Mouse (Mus musculus) kidney, adult 9 months (tissue): ENCODE measurements around the gene Tlnrd1.
A peak's percentile ranks its signal among the peaks of the same experiment; 100 is the strongest.

ENCODE experiments used
- DNase-seq: peaks from one replicate; pipeline ENCODE4 v3.0.0; 2022

Gene Tlnrd1

DNA sequence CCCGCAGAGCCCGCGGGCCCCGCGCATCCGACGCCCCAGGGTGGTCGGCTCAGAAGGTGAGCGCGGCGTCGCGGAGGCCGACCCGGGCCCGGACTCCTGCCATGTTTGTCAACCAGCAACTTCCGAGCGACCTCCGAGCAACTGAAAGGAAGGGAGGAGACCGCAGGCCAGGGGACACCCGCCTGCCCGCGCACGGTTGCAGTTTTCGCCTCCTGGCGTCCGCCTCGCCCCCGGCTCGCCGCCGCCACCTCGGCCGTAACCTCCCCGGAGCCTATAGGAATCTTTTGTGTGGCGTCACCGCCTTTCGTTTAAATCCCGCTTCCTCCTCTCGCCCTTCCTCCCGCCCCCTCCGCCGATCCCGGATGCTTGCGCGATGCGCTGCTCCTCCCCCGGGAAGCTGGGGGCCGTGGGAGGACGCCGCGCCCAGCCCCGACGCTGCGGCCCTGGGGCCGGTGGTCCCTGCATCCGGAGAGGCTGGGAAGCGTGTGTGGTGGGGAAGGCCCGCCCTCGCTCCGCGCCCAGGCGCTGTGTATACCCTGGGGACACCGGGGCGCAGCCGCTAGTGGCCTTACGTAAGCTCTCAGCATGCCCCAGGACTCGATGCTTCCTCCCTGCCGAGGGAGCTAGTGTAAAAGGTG, at the start of gene Tlnrd1, which contains the start of gene Mesd:
Gene Tlnrd1 (minus strand): TSS at position 285 of the 638 bp plus-strand sequence.
Gene Mesd (plus strand): TSS at position 446 of the 638 bp plus-strand sequence.
- peak; percentile 84 for DNase-seq

DNA sequence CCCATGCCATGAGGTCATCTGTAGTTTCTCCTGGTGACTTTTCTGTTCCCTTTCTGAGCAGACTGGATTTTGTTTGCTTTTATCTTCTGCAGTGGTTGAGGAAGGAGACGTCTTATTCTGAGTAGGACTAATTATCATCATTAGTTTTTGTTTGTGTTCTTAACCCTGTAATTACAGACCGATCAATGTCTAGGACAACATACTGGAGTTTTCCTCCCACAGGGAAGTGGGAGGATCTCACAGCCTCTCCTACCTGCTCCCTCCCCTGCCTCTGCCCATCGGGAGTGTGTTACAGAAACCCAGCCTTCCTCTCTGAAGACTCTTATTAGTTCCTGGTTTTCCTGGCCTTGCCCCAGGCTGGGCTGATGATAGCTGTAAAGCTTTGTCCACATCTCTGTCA, 37.5 kb upstream of the Tlnrd1 start:
- DNase-seq, result no peak

DNA sequence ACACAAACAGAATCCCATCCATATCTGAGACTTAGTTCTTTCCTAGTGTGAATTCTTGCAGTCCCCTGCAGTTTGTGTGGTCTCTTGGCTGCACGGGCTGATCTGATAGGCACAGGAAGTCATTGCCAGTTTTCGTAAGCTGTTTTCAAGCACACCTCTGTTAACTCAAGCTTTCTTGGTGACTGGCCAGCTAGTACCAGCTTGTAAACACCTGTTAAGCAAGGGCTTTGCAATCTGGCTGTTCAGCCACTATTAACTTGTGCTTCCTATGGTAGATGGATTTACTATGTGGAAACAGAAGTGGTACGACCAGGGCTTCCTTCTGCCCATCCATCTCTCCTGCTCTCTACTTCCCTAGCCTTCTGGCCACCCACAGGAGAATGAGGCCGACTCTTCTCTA, 36.1 kb upstream of the Tlnrd1 start:
- DNase-seq, result no peak

DNA sequence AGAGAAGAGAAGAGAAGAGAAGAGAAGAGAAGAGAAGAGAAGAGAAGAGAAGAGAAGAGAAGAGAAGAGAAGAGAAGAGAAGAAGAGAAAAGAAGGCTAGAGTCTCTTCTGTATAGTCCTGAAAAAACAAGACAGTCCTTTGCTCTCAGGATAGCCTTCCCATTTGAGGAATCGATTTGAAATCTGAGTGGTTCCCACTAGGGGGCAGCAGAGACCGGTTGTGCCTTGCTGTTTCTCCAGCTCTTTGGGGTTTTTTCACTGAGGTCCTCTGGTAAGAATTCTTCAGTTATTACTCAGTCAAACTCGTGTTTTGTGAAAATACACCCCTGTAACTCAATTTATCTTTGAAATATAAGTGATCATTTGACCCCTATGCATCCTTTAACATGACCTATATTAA, 30.5 kb upstream of the Tlnrd1 start:
- DNase-seq, result peak; percentile 85

DNA sequence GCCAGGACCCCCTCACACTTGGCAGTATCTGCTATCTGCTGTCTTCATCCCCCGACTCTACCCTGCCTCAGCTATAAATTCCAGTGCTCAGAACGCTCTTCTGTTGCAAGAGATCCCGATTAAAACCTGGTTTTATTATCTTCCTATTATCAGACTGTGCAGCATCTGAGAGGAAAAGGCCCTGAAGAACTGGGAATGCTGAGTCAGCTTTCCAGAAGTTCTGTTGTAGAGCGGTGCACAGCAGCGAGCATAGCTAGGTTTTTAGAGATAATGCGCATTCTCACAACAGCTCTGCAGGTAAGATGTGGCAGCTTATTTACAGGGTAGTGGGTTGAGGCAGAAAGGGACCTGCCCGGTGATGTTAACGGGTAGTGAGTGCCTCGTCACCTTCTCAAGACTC, 29.9 kb upstream of the Tlnrd1 start:
- no peak for DNase-seq

DNA sequence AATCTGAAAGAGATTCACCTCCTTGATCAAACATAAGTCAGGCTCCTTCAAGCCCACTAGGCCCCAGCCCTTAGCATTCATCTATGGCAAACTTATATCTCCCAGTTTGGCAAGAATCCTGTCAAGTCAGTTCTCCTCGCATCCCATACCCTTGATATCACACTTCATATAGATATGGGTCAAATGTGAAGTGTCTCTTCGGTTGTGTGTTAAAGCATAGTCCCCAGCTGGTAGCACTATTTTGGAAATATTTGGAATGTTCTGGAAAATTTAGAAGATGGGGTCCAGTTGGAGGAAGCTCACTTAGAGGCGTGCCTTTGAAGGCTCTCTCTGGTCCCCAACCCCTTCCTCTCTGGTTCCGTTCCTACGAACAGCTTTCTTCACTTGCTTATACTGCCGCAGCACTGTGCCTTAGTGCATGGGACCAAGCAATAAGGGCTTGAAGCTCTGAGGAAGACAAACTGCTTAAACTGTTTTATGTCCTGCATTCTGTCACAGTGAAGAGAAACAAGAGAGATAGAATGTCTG, 29.4 kb upstream of the Tlnrd1 start:
- no peak for DNase-seq

DNA sequence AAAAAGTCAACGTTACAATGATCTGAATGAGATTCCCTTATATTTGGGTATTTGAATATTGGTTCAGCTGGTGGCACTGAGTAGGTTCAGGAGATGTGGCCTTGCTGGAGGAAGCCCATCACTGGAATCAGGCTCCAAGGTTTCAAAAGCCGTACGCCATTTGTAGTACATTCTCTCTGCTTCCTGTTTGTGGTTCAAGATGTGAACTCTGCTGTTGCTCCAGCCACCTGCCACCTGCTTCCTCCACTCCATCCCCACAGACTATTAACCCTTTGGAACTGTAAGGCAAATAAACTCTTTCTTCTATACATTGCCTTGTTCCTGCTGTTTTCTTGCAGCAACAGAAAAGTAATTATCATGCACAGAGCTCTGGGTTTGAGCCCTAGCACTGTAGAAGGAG, 27.8 kb upstream of the Tlnrd1 start:
- DNase-seq, result no peak

DNA sequence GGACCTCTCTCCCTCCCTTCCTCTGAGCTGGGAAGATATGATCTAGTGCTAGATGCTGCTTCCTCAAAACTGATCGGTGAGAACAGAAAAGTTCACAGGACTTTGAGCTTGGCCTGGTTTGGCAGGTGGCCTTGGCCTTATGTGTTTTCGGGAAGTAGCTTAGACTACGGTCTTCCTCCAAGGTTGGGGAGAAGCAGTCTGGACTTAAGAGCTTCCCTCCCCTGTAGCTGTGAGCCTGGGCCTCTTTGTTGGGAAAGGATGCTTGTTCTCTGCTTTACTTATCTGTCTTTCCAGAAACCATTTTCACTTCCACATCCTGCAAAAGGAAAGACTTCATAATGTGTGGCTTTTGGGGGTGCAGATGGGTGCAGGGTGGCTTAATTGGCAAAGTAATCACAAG, 20.7 kb upstream of the Tlnrd1 start:
- no peak for DNase-seq

DNA sequence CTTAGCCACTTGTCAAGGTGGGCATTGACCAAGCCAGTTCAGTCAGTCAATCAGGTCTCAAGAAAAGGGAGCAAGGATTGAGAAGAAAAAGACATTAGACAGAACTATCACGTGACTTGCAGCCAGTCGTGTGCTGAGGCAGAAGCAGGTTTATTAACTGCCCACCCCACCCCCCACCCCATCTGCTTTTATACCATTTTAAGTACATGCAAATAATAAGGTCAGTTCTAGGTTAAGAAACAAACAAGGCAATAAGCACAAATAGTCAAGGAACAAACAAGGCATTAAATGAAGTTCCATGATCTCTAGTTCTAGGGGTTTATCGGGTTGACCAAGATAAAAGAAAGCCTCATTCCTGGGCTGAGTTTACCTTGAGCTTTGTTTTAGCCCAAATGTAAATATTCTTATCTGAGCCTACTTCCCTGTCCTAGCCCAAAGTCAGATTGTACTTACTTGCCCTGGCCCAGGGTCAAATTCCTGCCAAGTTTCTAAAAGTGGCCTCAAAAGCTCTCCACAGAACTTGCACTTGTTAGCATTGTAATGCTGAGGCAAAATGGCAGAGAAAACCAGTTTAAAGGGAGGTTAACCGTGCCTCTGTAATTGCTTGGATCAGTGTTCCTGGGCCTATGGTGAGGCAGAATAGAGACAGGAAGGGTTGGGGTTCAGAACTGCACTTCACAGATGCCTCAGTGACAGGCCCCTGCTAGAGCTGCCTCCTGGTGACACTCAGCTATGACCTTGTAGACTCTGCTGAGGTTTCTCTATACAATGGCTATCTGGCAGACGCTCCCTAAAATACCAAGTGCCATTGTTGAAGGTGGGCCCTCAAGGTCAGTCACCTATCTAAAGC, 18.4 kb upstream of the Tlnrd1 start:
- DNase-seq, result no peak

DNA sequence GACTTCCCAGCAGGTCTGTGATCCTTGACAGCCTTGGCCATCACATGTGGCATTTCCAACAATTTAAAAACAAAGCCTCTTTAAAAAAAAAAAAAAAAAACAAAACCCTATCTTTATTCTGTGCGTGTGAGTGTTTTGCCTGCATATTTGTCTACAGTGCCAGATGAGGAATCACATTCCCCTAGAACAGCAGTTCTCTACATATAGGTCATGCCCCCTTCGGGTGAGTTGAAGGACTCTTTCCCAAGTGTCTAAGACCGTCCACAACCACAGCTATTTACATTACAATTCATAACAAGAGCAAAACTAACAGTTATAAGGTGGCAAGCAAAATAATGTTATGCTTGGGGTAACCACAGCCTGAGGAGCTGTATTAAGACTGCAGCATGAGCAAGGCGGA, 17.3 kb upstream of the Tlnrd1 start:
- no peak for DNase-seq

DNA sequence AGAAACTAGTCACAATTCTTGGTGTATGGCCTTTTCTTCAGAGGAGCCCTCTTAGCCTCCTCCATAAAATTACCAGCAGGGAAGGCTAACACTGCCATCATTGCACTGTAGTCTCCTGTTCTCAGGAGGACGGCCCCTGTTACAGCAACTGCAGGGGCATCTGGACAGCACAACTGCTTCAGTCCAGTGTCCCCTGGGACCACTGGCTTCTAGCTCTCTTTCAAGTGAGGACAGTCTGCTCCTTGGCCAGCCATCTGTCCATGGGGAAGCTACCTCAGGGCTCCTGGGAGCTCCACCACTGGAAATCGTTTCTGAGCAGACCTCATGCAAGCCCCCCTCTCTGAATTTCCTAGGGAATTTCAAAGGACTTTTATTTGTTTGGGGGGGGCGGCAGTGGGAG, 16.4 kb upstream of the Tlnrd1 start:
- no peak for DNase-seq

DNA sequence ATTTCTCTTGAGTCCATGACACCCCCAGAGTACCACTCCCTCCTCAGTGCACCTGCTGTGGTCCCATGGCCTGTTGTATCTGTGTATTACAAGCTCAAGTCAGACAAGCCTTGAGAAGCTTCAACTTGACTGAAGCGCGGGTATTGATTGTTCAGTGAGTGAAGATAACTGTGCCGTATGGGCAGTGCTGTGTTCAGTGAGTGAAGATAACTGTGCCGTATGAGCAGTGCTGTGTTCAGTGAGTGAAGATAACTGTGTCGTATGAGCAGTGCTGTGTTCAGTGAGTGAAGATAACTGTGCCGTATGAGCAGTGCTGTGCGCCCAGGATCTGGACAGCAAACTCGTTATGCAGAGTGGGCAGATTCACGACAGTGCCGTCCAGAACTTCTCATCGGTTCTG, 14.2 kb upstream of the Tlnrd1 start:
- DNase-seq, result no peak

DNA sequence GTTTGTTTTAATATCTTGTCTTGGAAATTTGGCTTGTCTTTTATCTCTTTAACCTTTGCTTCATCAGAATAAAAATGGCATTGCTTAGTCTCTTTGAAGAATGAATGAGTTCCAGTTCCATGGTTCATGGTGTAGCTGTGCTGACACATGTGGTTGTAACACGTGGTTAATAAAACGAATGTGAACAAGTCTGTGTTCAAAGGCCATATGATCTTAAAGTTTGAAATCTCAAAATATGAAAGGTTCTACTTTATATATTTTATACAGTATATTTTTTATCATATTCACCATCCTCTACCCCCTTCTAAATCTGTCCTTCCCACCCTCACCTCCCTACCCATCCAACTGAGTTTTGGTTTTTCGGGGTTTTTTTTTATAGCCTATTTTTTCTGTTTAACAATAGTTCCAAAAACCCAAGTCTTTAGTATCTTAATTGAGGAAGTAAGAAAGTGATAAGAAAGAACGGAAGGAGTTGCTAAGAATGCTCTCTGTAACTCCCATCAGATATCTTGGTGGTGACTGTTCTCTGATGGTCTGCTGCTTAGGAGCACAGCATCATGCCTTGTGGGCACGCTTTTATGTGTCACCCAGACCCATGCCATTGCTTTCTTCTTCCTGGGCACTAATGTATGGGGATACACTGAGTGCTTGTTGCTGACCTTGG, 12.1 kb upstream of the Tlnrd1 start:
- no peak for DNase-seq

DNA sequence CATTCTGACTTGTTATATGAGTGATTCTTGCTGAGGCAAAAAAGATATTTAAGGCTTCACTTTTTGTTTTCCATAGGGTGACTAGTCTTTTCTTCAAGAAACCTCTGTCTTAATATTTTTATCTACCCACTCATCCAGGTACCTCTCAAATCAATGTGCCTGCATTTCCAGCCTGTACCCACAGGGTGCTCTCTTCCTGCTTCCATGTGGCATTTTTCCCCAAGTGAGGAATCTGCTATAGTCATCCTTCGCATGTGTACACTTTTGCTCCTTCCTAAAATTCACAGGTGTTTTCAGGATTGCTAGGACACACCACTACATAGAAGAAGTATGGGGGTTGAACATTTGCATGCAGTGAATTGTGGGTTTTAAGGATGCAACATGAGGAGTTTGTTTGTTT, 10.2 kb upstream of the Tlnrd1 start:
- no peak for DNase-seq

DNA sequence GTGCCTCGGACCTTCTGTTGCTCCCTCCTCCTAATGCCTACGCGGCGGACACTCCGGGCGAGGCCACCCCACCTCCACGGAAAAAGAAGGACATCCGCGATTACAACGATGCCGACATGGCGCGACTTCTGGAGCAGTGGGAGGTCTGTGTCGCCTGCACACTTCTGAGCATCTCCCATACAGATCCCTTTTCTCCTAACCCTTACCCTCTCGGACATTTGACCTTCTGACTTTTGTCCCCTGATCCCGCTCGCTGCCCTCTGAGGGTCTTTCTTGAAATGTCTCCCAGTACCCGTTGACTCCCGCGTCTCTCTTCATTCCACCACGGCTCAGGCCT, 8.2 kb upstream of the Tlnrd1 start:
- no peak for DNase-seq

DNA sequence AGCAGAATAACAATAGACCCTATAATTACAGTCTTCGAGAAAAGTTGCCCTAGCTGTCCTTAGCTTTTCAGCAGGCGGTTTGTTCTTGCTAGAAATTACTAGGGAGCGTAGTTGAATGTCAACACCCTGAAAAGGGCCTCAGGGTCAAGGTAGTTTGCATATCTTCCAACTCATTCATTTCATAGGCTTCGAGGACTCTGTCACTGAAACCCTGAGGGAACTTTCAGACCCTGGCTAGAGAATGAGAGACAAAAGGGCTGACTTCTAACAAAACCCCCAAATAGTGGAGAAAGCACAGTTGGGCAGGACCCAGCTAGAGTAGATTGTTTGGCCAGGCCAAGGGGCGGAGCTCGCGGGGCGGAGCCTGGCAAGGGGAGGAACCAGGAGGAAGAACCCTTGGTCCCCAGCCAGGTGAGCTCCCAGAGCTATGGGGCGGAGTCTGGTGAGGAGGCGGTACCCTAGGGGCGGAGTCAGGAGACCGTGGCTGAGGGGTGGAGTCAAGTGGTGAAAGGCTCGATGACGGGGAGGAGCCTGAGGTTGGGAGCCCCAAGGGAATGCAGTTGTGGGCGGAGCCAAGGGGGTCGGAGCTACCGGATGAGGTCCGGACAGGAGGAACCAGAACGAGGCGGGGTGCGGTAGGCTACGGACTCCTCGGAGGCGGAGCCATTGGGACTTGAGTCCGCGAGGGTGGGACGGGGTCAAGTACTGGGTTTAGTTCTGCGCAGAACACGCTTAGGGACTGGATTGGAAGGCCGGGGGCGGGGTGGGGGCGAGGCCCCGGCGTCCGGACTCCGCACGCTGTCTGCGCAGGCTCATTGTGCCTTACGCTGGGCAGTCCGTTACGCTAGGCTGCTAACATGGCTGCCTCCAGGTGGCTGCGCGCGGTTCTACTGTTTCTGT, 7.6 kb upstream of the Tlnrd1 start:
- DNase-seq, result peak; percentile 100

DNA sequence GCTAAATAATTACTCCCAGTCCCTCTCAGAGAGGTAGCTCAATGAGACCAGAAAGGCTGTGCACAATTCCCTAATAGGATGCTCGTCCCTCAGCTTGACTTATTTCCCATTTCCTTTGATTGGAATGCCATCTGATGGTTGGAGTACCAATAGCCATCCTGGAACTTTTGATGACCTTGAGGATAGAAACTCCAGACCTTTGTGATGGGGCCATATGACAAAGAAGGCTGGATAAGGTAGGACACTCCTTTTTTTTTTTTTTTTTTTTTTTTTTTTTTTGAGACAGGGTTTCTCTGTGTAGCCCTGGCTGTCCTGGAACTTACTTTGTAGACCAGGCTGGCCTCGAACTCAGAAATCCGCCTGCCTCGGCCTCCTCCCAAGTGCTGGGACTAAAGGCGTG, 5.8 kb upstream of the Tlnrd1 start:
- DNase-seq, result peak; percentile 17

DNA sequence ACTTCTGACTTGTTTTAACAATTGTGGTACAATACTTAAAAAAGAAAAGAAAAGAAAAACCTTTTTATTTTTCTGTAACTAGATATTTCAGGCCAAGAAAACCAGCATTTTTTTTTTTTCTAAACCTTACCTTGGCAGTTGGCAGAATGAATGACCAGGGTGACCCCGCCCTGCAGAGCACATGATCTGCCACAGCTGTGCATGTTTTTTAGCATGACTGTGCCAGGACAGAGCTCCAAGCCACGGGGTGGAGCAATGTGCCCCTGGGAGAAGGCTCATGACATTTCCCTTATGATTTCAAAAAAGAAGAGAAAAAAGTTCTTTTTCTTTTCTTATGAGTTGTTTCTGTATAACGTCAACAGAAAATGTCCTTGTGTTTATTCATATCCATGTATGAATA, 5.3 kb upstream of the Tlnrd1 start:
- peak; percentile 83 for DNase-seq

DNA sequence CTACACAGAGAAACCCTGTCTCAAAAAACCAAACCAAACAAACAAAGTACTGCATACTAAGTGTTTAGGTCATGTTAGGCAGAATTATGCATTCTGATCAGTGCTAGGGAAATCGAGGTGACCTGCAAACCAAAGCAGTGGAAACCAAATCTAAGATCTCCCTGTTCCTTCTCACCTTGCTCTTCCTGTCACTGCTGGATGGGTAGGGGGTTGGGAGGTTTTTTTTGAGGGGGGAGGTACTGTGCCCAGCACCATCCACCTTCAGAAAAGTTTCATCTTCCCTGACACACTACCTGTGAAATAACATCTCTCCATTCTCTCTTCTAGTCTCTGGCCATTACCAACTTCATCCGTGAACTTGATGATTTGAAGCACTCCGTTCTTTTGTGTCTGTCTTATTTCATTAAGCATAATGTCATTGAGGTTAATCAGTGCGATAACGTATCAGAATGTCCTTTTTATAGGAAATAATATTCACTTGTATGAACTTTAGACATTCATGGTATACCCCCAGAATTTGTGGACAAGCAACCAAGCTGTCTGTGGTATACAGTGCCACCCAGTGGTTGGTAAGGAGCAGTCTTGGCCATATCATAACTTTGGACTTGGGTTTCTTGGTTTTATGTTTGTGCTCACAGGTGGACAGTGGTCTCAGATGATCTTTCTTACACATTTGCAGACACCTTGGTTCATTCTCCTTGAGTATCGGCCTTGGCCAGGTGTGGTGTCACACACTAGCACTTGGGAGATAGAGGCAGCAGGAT, 2.4 kb upstream of the Tlnrd1 start:
- DNase-seq, result peak; percentile 44

DNA sequence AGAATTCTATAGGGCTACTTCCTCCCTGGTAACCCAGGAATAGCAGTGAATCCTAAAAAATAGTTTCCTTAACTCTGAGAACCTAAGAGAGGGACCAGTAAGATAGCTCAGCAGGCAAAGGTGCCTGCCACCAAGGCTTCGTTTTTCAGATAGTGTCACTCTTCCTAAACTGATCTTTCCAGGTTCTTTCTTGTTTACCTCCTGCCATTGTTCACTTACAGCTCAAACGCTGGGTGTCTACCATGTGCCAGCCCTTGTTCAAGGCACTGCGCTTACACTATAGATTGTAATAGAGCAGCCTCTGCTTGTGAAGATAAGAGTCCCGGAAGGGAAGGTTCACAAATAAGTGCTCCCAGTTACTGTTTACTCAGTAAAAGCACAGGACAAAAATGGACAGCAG, 1.7 kb upstream of the Tlnrd1 start:
- no peak for DNase-seq

DNA sequence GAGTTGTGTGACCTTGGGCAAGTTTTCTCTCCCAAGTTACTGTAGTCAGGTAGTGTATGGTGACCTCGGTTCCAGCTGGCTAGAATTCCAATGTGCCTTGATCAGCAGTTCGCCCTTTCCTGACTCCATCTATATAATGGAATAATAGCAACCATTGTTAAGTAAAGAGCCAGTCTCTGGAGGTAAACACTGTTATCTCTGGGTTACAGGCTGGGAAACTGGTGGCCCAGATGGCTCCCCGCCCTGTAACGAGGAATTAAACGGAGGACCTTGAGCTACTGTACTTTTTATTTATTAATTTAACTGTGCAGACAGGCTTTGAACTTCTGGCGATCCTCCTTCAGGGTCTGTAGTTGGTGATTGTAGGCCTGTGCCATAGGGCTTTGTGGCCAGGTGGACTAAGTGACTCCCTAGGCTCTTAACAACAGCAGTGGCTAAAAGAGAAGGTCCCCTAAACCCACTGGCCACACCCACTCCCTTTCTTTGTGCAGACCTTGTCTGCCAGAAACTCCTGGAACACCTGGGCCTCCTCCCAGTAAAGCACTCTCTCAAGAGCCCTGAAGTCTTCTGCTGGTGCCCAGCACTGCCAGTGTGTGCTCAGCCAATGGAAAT, 922 bp upstream of the Tlnrd1 start:
- peak; percentile 33 for DNase-seq
